Mouse (Mus musculus): ENCODE measurements at regions not wholly inside any gene's neighbourhood (a gene's known extent, or its start where the extent isn't known, plus 50 kb on each side); places are given as distances from the start of the nearest gene placed in this dataset.

GRCm38 (mm10) chr10:117457701-117457950 lies 77.8 kb upstream of the Cpsf6 start:
- Histone ChIP-seq H3K4me3 (replicated peaks; ENCODE audit: control insufficient read depth, low read depth, low read length) (no peak overlapping the region), H3K27ac (ENCODE audit: control insufficient read depth, insufficient read depth, low read depth, low read length, poor library complexity) (no peak overlapping the region), H3K4me1 (ENCODE audit: control insufficient read depth, insufficient read depth, low read length) (no peaks in the 10 kb centered on the region)
- TF ChIP-seq POLR2A (IDR thresholded peaks at IDR 0.05; ENCODE audit: borderline replicate concordance, control insufficient read depth, low read depth, low read length), result no peak
- TF ChIP-seq CTCF (IDR thresholded peaks at IDR 0.05; ENCODE audit: control insufficient read depth, insufficient read depth, low read length), result no peak
- WGBS, result 78% methylated on average over 2 of the region's 2 CpGs

GRCm38 (mm10) chr10:117456904-117457700 lies 77.3 kb upstream of the Cpsf6 start:
- WGBS, result 91% methylated on average over 18 of the region's 18 CpGs
- no peaks in the 10 kb centered on the region for H3K4me1 ChIP-seq (ENCODE audit: control insufficient read depth, insufficient read depth, low read length)
- no peak overlapping the region for H3K27ac ChIP-seq (ENCODE audit: control insufficient read depth, insufficient read depth, low read depth, low read length, poor library complexity)
- TF ChIP-seq CTCF (IDR thresholded peaks at IDR 0.05; ENCODE audit: control insufficient read depth, insufficient read depth, low read length), result no peak
- H3K4me3 ChIP-seq (replicated peaks; ENCODE audit: control insufficient read depth, low read depth, low read length), result no peak overlapping the region

GRCm38 (mm10) chr10:117456427-117456826 lies 76.6 kb upstream of the Cpsf6 start:
- WGBS, result 78% methylated on average over 8 of the region's 8 CpGs

GRCm38 (mm10) chr10:117455595-117456302 lies 75.9 kb upstream of the Cpsf6 start:
- Histone ChIP-seq H3K4me1 (ENCODE audit: control insufficient read depth, insufficient read depth, low read length) (peaks cover 1% of the 10 kb centered on the region; the same call in 1 of the 2 replicates), H3K27ac (ENCODE audit: control insufficient read depth, insufficient read depth, low read depth, low read length, poor library complexity) (no peak overlapping the region), H3K4me3 (replicated peaks; ENCODE audit: control insufficient read depth, low read depth, low read length) (no peak overlapping the region)
- WGBS, result 76% methylated on average over 9 of the region's 9 CpGs
- no peak for TF ChIP-seq POLR2A (IDR thresholded peaks at IDR 0.05; ENCODE audit: borderline replicate concordance, control insufficient read depth, low read depth, low read length)
- TF ChIP-seq CTCF (IDR thresholded peaks at IDR 0.05; ENCODE audit: control insufficient read depth, insufficient read depth, low read length), result peak; percentile 35; the same call in 1 of the 2 replicates

More at GRCm38 (mm10) chr10:117456427-117456826, 76.6 kb upstream of the Cpsf6 start:
- no peak overlapping the region for H3K27ac ChIP-seq (ENCODE audit: control insufficient read depth, insufficient read depth, low read depth, low read length, poor library complexity)
- peaks cover 1% of the 10 kb centered on the region; the same call in 1 of the 2 replicates for H3K4me1 ChIP-seq (ENCODE audit: control insufficient read depth, insufficient read depth, low read length)
- no peak for TF ChIP-seq CTCF (IDR thresholded peaks at IDR 0.05; ENCODE audit: control insufficient read depth, insufficient read depth, low read length)
- TF ChIP-seq POLR2A (IDR thresholded peaks at IDR 0.05; ENCODE audit: borderline replicate concordance, control insufficient read depth, low read depth, low read length), result no peak
- no peak overlapping the region for H3K4me3 ChIP-seq (replicated peaks; ENCODE audit: control insufficient read depth, low read depth, low read length)

GRCm38 (mm10) chr10:117454711-117455591 lies 75.1 kb upstream of the Cpsf6 start:
- TF ChIP-seq CTCF (IDR thresholded peaks at IDR 0.05; ENCODE audit: control insufficient read depth, insufficient read depth, low read length) (no peak), POLR2A (IDR thresholded peaks at IDR 0.05; ENCODE audit: borderline replicate concordance, control insufficient read depth, low read depth, low read length) (no peak)
- Histone ChIP-seq H3K4me3 (replicated peaks; ENCODE audit: control insufficient read depth, low read depth, low read length) (no peak overlapping the region), H3K4me1 (ENCODE audit: control insufficient read depth, insufficient read depth, low read length) (peaks cover 1% of the 10 kb centered on the region; the same call in 1 of the 2 replicates), H3K27ac (ENCODE audit: control insufficient read depth, insufficient read depth, low read depth, low read length, poor library complexity) (no peak overlapping the region)
- 65% methylated on average over 12 of the region's 12 CpGs for WGBS

- H3K27ac ChIP-seq (ENCODE audit: control insufficient read depth, insufficient read depth, low read depth, low read length, poor library complexity), result no peak overlapping the region
- 77% methylated on average over 3 of the region's 3 CpGs for WGBS
- no peak for TF ChIP-seq CTCF (IDR thresholded peaks at IDR 0.05; ENCODE audit: control insufficient read depth, insufficient read depth, low read length)
- TF ChIP-seq POLR2A (IDR thresholded peaks at IDR 0.05; ENCODE audit: borderline replicate concordance, control insufficient read depth, low read depth, low read length), result no peak
- H3K4me1 ChIP-seq (ENCODE audit: control insufficient read depth, insufficient read depth, low read length), result peaks cover 1% of the 10 kb centered on the region; the same call in 1 of the 2 replicates
- H3K4me3 ChIP-seq (replicated peaks; ENCODE audit: control insufficient read depth, low read depth, low read length), result no peak overlapping the region
Observed at GRCm38 (mm10) chr10:117454171-117454500, 74.3 kb upstream of the Cpsf6 start.

- 82% methylated on average over 7 of the region's 7 CpGs for WGBS
- TF ChIP-seq POLR2A (IDR thresholded peaks at IDR 0.05; ENCODE audit: borderline replicate concordance, control insufficient read depth, low read depth, low read length), result no peak
- no peak for TF ChIP-seq CTCF (IDR thresholded peaks at IDR 0.05; ENCODE audit: control insufficient read depth, insufficient read depth, low read length)
- H3K27ac ChIP-seq (ENCODE audit: control insufficient read depth, insufficient read depth, low read depth, low read length, poor library complexity), result no peak overlapping the region
- H3K4me1 ChIP-seq (ENCODE audit: control insufficient read depth, insufficient read depth, low read length), result peaks cover 1% of the 10 kb centered on the region; the same call in 1 of the 2 replicates
- no peak overlapping the region for H3K4me3 ChIP-seq (replicated peaks; ENCODE audit: control insufficient read depth, low read depth, low read length)
Observed at GRCm38 (mm10) chr10:117453406-117454170, 73.8 kb upstream of the Cpsf6 start.

Data from bone marrow, adult 2 months (tissue).